Mouse (Mus musculus) olfactory bulb, adult 2 months (tissue): ENCODE results near the gene Nup188.

Source experiments
- CTCF ChIP-seq: fragments of 200-500 bp; IDR thresholded peaks from 2 replicates; pipeline ENCODE4 v1.5.1; 2012; ENCODE audit warnings: low read depth, mild to moderate bottlenecking, low read length, moderate library complexity; ENCODE audit not compliant: insufficient read depth
- POLR2A ChIP-seq: fragments of 200-500 bp; IDR thresholded peaks from 2 replicates; pipeline ENCODE4 v1.6.1; 2012; ENCODE audit warnings: mild to moderate bottlenecking, low read depth, low read length, moderate library complexity; ENCODE audit not compliant: insufficient read depth

- TF ChIP-seq CTCF = no peak
- TF ChIP-seq POLR2A = no peak
These were observed 19.9 kb downstream of the Nup188 start for GRCm38 (mm10) chr2:30306087-30306486.
